Mouse (Mus musculus): ENCODE data around the gene Cct8l1. TPM values are rescaled to one million over a fixed set of nuclear protein-coding genes. Genes with fewer than 3 reads are reported as not detected.

The Cct8l1 gene
- polyA plus RNA-seq, 1 experiment from 2014 or later, result not detected

GRCm38 (mm10) chr5:25516301-25516895 is 531 bp downstream of the Cct8l1 start:
- Histone ChIP-seq H3K4me2 (ENCODE audit: low read length) (no peak overlapping the region), H3K9me3 (replicated peaks; ENCODE audit: low read length) (no peaks in the 10 kb centered on the region), H3K9ac (ENCODE audit: low read depth, low read length) (no peak overlapping the region), H3K27me3 (ENCODE audit: insufficient read depth, low read length) (no peaks in the 10 kb centered on the region), H3K4me1 (replicated peaks; ENCODE audit: insufficient read depth, low read length) (no peaks in the 10 kb centered on the region), H3K4me3 (replicated peaks; ENCODE audit: low read depth, low read length) (no peak overlapping the region), H3K36me3 (ENCODE audit: insufficient read depth, low read length) (no peaks in the 10 kb centered on the region), H3K27ac (no peak overlapping the region)
- no peak for TF ChIP-seq CTCF (IDR thresholded peaks at IDR 0.05; ENCODE audit: low read depth)
- WGBS, result 87% methylated on average over 11 of the region's 11 CpGs
- DNase-seq (ENCODE audit: low spot score) (no peak), ATAC-seq (replicated peaks; ENCODE audit: low FRiP score, low read depth) (no peak)

- TF ChIP-seq CTCF (IDR thresholded peaks at IDR 0.05; ENCODE audit: low read depth), result no peak
- 88% methylated on average over 5 of the region's 5 CpGs for WGBS
- no peaks in the 10 kb centered on the region for H3K4me1 ChIP-seq (replicated peaks; ENCODE audit: insufficient read depth, low read length)
- DNase-seq (ENCODE audit: low spot score) (no peak), ATAC-seq (replicated peaks; ENCODE audit: low FRiP score, low read depth) (no peak)
- no peak overlapping the region for H3K4me3 ChIP-seq (replicated peaks; ENCODE audit: low read depth, low read length)
- no peak overlapping the region for H3K27ac ChIP-seq
- H3K27me3 ChIP-seq (ENCODE audit: insufficient read depth, low read length), result no peaks in the 10 kb centered on the region
- H3K9ac ChIP-seq (ENCODE audit: low read depth, low read length), result no peak overlapping the region
- no peaks in the 10 kb centered on the region for H3K9me3 ChIP-seq (replicated peaks; ENCODE audit: low read length)
- H3K36me3 ChIP-seq (ENCODE audit: insufficient read depth, low read length), result no peaks in the 10 kb centered on the region
- no peak overlapping the region for H3K4me2 ChIP-seq (ENCODE audit: low read length)
Observed at GRCm38 (mm10) chr5:25517550-25517949, 1.7 kb downstream of the Cct8l1 start.

- Histone ChIP-seq H3K27ac (no peak overlapping the region), H3K4me2 (ENCODE audit: low read length) (no peak overlapping the region), H3K36me3 (ENCODE audit: insufficient read depth, low read length) (no peaks in the 10 kb centered on the region), H3K27me3 (ENCODE audit: insufficient read depth, low read length) (no peaks in the 10 kb centered on the region), H3K4me1 (replicated peaks; ENCODE audit: insufficient read depth, low read length) (no peaks in the 10 kb centered on the region), H3K4me3 (replicated peaks; ENCODE audit: low read depth, low read length) (no peak overlapping the region), H3K9me3 (replicated peaks; ENCODE audit: low read length) (no peaks in the 10 kb centered on the region), H3K9ac (ENCODE audit: low read depth, low read length) (no peak overlapping the region)
- DNase-seq (ENCODE audit: low spot score) (no peak), ATAC-seq (replicated peaks; ENCODE audit: low FRiP score, low read depth) (no peak)
- no peak for TF ChIP-seq CTCF (IDR thresholded peaks at IDR 0.05; ENCODE audit: low read depth)
- WGBS, result 67% methylated on average over 3 of the region's 3 CpGs
Observed at GRCm38 (mm10) chr5:25519820-25520219, 4.0 kb downstream of the Cct8l1 start.

- Histone ChIP-seq H3K4me1 (replicated peaks; ENCODE audit: insufficient read depth, low read length) (no peaks in the 10 kb centered on the region), H3K36me3 (ENCODE audit: insufficient read depth, low read length) (no peaks in the 10 kb centered on the region), H3K4me2 (ENCODE audit: low read length) (no peak overlapping the region), H3K27ac (no peak overlapping the region), H3K4me3 (replicated peaks; ENCODE audit: low read depth, low read length) (no peak overlapping the region), H3K27me3 (ENCODE audit: insufficient read depth, low read length) (no peaks in the 10 kb centered on the region), H3K9me3 (replicated peaks; ENCODE audit: low read length) (no peaks in the 10 kb centered on the region), H3K9ac (ENCODE audit: low read depth, low read length) (no peak overlapping the region)
- DNase-seq (ENCODE audit: low spot score), result no peak
- TF ChIP-seq CTCF (IDR thresholded peaks at IDR 0.05; ENCODE audit: low read depth), result no peak
- WGBS, result 87% methylated on average over 5 of the region's 5 CpGs
- no peak for ATAC-seq (replicated peaks; ENCODE audit: low FRiP score, low read depth)
Observed at GRCm38 (mm10) chr5:25521461-25521860, 5.6 kb downstream of the Cct8l1 start.

- Histone ChIP-seq H3K4me2 (ENCODE audit: low read length) (no peak overlapping the region), H3K4me1 (replicated peaks; ENCODE audit: insufficient read depth, low read length) (no peaks in the 10 kb centered on the region; the same call in 1 of the 2 replicates), H3K27me3 (ENCODE audit: insufficient read depth, low read length) (no peaks in the 10 kb centered on the region), H3K9me3 (replicated peaks; ENCODE audit: low read length) (no peaks in the 10 kb centered on the region), H3K9ac (ENCODE audit: low read depth, low read length) (no peak overlapping the region), H3K36me3 (ENCODE audit: insufficient read depth, low read length) (no peaks in the 10 kb centered on the region), H3K27ac (no peak overlapping the region), H3K4me3 (replicated peaks; ENCODE audit: low read depth, low read length) (no peak overlapping the region)
- ATAC-seq (replicated peaks; ENCODE audit: low FRiP score, low read depth), result no peak
- DNase-seq (ENCODE audit: low spot score), result no peak
- 49% methylated on average over 5 of the region's 5 CpGs for WGBS
- no peak for TF ChIP-seq CTCF (IDR thresholded peaks at IDR 0.05; ENCODE audit: low read depth)
Observed at GRCm38 (mm10) chr5:25526116-25526515, 10.2 kb downstream of the Cct8l1 start.

GRCm38 (mm10) chr5:25526926-25527325 is 11.1 kb downstream of the Cct8l1 start:
- H3K27me3 ChIP-seq (ENCODE audit: insufficient read depth, low read length), result no peaks in the 10 kb centered on the region
- H3K4me3 ChIP-seq (replicated peaks; ENCODE audit: low read depth, low read length), result no peak overlapping the region
- no peaks in the 10 kb centered on the region; the same call in 1 of the 2 replicates for H3K4me1 ChIP-seq (replicated peaks; ENCODE audit: insufficient read depth, low read length)
- TF ChIP-seq CTCF (IDR thresholded peaks at IDR 0.05; ENCODE audit: low read depth), result no peak
- DNase-seq (ENCODE audit: low spot score) (no peak), ATAC-seq (replicated peaks; ENCODE audit: low FRiP score, low read depth) (no peak)
- H3K9me3 ChIP-seq (replicated peaks; ENCODE audit: low read length), result no peaks in the 10 kb centered on the region
- no peaks in the 10 kb centered on the region for H3K36me3 ChIP-seq (ENCODE audit: insufficient read depth, low read length)
- WGBS, result 51% methylated on average over 4 of the region's 4 CpGs
- H3K9ac ChIP-seq (ENCODE audit: low read depth, low read length), result no peak overlapping the region
- no peak overlapping the region for H3K4me2 ChIP-seq (ENCODE audit: low read length)
- H3K27ac ChIP-seq, result no peak overlapping the region

GRCm38 (mm10) chr5:25527971-25528370 is 12.1 kb downstream of the Cct8l1 start:
- DNase-seq (ENCODE audit: low spot score), result no peak
- H3K9ac ChIP-seq (ENCODE audit: low read depth, low read length), result no peak overlapping the region
- no peaks in the 10 kb centered on the region for H3K27me3 ChIP-seq (ENCODE audit: insufficient read depth, low read length)
- H3K9me3 ChIP-seq (replicated peaks; ENCODE audit: low read length), result no peaks in the 10 kb centered on the region
- no peaks in the 10 kb centered on the region; the same call in 1 of the 2 replicates for H3K4me1 ChIP-seq (replicated peaks; ENCODE audit: insufficient read depth, low read length)
- no peak overlapping the region for H3K4me2 ChIP-seq (ENCODE audit: low read length)
- WGBS, result 77% methylated on average over 1 of the region's 1 CpGs
- no peak for TF ChIP-seq CTCF (IDR thresholded peaks at IDR 0.05; ENCODE audit: low read depth)
- no peak overlapping the region for H3K27ac ChIP-seq
- no peaks in the 10 kb centered on the region for H3K36me3 ChIP-seq (ENCODE audit: insufficient read depth, low read length)
- no peak overlapping the region for H3K4me3 ChIP-seq (replicated peaks; ENCODE audit: low read depth, low read length)
- ATAC-seq (replicated peaks; ENCODE audit: low FRiP score, low read depth), result no peak
